Mouse (Mus musculus): Measurements from ENCODE around the gene Gm13769.
"Not testable (repeated sequence)": the region's sequence is repeated elsewhere in the genome, so short reads cannot be mapped to it uniquely, and the experiment has no call there.

Gm13769 gene

GRCm38 (mm10) chr2:90321900-90322299 lies at the start of gene Gm13769:
Gene Gm13769, plus strand, starts transcription at chr2:90322200.
- DNase-seq (ENCODE audit: low read depth, low spot score), result not testable (repeated sequence)

- no peak for DNase-seq (ENCODE audit: low read depth, low spot score)
Observed at GRCm38 (mm10) chr2:90292741-90293140, 29.3 kb upstream of the Gm13769 start, which contains the start of gene Olfr1272. Gene Olfr1272, minus strand, starts transcription at chr2:90292841.

- DNase-seq (ENCODE audit: low read depth, low spot score), result not testable (repeated sequence)
Observed at GRCm38 (mm10) chr2:90346694-90347093, 24.7 kb downstream of the Gm13769 start.

- DNase-seq (ENCODE audit: low read depth, low spot score), result not testable (repeated sequence)
Observed at GRCm38 (mm10) chr2:90351047-90351446, 29.0 kb downstream of the Gm13769 start.

- not testable (repeated sequence) for DNase-seq (ENCODE audit: low read depth, low spot score)
Observed at GRCm38 (mm10) chr2:90351540-90351939, 29.5 kb downstream of the Gm13769 start.

- DNase-seq (ENCODE audit: low read depth, low spot score), result not testable (repeated sequence)
Observed at GRCm38 (mm10) chr2:90359229-90359628, 37.2 kb downstream of the Gm13769 start.

GRCm38 (mm10) chr2:90360199-90360598 lies 38.2 kb downstream of the Gm13769 start:
- DNase-seq (ENCODE audit: low read depth, low spot score), result not testable (repeated sequence)

All from CD4-positive helper T cell, adult 2 months (primary cell).